Mouse (Mus musculus) urinary bladder, postnatal 14 days (tissue): ENCODE results near the gene Ptdss2.

ENCODE experiments used
- DNase-seq: peaks from one replicate; pipeline ENCODE4 v3.0.0; 2021; ENCODE audit warnings: low spot score

The Ptdss2 gene

DNA sequence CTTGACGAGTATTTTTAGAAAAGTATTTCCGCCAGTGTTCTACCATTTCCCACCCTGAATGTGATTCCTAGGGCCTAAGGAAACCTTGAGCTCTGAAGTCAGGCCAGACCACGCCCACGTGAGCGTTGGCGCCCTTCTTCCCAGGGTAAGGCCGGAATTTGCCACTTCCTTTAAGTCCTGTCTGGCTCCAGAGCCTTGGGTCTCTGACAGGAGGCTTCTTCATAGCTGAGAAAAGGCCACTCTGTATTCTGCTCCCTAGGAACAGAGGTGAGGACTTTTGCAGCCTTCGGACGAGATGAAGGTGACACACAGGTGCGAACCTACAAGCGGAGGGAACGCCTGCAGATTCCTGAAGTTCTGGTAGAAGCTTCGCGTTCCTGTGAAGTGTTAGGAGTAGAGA, at the start of gene Ptdss2:
TSS of gene Ptdss2 (plus strand) at position 138 of the 400 bp plus-strand sequence.
- no peak for DNase-seq

DNA sequence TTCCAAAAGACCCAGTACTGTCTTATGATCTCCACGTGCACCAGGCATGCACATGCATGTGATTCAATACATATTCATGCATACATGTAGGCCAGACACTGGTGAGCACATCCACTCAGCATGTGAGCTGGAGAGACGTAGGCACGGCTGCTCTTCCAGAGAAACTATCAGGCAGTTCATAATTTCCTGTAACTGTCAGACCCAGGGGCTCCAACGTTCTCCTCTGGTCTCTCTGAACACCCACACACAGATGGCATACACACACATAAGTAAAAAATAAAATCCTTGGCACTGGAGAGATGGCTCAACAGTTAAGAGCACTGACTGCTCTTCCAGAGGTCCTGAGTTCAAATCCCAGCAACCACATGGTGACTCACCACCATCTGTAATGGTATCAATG, 48.4 kb upstream of the Ptdss2 start:
- no peak for DNase-seq

DNA sequence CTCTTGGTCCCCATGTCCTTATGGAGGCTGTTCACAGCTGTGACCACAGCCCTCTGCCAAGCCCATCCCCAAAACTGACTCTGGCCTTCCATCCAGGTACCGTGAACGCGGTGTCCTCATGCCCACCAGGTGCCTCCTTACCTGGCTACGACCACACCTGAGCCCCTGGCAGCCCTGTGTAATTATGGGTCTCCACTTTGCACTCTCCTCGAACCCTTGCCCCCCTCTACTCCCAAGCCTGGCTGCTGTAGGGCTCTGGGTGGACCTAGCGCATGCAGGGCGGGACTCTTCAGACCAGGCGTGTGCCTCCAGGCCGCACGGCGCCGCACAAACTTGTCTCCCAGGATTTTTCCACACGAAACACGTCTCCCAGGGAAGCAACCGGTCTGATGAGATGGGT, 44.3 kb upstream of the Ptdss2 start, which contains the start of gene Pkp3:
TSS of gene Pkp3 (plus strand) at position 378 of the 400 bp plus-strand sequence.
- DNase-seq = no peak

DNA sequence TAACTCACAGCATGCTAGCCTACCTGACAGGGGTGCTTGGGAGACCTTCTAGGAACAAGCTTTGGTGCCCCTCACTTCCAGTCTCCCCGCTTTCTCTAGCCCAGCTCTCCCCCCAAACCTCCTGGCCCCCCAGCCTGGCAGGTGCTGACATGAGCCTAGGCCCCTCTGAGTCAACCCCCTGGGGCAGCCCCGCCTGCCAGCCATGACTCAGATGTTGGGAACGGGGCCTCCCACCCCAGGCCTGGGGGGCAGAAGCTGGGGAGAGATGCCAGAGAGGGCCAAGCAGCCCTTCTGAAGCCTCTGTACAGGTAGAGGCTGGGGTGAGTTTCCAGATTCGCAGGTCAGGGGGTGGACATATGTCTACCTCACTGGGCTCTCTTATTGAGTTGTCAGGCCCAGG, 43.3 kb upstream of the Ptdss2 start:
- DNase-seq = peak; percentile 74

DNA sequence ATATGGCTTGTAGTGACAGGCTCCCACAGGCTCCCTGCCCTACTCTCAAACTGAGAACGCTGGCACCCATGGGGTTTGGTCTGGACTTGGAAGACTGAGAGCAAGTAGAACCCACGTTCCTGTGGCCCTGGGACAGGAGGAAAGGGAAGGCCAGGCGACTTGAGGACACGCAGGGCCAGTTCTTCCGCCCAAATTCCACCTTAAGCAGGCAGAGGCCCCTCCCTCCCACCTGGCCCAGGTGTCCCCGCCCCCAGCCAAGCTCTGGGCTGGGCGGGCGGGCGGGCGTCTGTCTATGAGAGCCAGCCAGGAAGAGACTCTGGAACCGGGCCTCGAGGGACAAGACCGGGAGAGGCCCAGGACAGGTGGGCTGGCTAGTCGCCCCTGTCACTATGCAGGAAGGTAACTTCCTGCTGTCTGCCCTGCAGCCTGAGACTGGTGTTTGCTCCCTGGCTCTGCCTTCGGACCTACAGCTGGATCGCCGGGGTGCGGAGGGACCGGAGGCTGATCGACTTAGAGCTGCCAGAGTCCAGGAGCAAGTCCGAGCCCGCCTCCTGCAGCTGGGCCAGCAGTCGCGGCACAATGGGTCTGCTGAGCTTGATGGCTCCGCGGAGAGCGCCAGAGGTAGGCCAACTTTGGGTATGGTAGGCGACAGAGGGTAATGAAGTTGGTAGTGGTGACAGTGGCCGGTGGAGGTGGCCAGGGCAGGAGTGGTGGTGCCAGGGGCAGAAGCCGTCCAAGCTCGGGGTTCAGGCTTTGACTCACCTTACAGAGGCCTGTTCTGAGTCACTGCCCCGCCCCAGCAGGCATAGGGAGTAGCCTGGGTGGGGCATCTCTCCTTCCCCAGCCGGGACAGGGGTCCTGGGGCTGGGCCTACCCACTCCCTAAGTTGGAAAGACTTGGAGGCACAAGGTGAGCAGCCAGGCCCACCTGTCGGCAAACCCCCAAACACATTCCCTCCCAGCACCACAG, 42.4 kb upstream of the Ptdss2 start:
- peak; percentile 74 for DNase-seq

DNA sequence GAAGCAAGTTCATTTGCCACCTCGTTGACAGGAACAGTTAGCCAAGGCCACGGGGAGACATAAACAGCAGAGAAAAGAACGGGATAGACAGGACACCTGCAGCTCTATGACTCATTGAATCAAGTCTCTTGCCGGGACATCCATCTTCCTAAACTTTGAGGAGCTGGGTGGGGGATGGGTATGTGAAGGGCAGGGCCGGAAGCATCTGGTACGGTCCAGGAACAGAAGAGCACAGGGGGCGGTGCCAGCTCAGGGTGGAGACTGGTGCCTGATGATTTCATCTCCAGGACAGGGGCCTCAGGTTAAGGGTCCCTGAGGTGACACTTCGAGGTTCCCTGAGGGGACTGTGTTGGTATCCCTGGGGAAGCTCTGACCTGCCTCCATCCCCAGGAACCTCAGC, 34.3 kb upstream of the Ptdss2 start:
- no peak for DNase-seq

DNA sequence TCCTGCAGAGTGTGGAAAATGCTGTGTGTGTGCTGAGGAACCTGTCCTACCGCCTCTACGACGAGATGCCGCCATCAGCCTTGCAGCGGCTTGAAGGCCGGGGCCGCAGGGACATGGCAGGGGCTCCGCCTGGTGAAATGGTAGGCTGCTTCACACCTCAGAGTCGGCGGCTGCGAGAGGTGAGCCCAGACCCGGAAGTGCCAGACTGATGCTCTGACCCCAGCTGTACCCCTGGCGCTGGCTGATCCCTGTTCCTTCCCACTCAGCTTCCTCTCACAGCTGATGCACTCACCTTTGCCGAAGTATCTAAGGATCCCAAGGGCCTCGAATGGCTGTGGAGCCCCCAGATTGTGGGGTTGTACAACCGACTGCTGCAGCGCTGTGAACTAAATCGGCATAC, 33.7 kb upstream of the Ptdss2 start:
- DNase-seq = no peak

DNA sequence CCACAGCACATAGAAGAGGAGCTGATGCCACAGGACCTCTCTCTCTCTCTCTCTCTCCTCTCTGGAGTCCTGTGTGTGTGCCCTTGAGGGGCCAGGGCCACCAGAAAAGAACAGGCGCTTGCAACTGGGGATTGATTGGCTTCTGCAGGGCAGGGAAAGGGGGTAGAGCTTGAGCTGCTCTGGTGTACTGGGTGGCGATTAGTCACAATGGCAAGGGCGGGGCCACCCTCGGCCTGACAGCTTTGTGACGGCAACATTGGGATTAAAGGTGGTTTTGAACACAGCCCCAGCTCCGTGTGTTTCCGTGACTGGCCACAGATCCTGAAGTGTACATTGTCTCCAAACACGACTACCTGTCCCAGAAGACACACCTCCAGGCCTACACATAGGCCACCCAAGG, 32.0 kb upstream of the Ptdss2 start:
- DNase-seq = no peak

DNA sequence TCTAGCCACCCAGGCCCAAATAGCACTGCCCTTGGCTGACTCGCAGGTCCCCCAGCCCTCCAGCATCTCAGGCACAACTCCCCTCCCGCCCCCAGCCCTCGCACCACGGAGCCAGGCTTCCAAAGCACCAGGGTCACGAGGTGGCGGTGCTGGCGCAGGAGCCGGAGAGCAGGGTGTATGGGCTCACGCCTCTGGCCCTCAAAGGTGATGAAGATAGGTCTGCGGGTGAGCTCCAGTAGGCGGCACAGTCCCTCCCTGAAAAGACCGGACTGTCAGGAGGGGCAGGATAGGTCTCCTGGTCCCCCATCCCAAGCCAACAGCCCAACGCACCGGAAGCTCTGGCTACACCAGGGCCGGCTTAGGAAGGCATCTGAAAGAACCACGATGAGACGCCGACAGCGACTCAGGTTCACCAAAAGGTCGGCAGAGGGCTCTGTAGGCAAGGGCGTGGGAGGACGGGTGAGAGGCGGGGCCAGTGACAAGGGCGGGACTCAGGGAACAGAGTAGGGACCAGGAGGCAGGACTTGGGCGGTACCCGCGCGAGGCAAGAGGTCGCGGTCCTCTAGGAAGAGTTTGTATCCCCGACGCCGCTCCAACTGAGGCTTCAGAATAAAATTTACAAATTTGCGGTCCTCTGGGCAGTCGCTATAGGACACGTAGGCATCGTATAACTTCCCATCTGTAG, 30.0 kb upstream of the Ptdss2 start:
- peak; percentile 88 for DNase-seq

DNA sequence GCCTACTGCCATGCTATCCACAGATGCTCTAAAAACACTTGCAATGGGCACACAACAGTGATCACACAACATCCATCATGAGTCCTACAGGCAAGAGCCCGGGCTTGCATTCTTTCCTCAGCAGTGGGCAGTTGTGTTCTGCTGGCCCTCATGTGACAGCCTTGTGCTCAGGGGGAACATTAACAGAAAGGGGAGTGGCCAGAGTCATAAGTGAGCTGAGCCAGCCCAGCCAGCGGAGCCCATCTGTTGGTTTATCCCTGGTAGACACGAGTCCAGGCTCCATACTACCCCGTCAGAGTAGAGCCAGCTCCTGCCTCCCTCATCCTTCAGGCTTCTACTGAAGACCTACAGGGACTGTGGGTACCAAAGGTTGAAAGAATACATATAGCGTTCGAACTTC, 28.2 kb upstream of the Ptdss2 start:
- DNase-seq = no peak

DNA sequence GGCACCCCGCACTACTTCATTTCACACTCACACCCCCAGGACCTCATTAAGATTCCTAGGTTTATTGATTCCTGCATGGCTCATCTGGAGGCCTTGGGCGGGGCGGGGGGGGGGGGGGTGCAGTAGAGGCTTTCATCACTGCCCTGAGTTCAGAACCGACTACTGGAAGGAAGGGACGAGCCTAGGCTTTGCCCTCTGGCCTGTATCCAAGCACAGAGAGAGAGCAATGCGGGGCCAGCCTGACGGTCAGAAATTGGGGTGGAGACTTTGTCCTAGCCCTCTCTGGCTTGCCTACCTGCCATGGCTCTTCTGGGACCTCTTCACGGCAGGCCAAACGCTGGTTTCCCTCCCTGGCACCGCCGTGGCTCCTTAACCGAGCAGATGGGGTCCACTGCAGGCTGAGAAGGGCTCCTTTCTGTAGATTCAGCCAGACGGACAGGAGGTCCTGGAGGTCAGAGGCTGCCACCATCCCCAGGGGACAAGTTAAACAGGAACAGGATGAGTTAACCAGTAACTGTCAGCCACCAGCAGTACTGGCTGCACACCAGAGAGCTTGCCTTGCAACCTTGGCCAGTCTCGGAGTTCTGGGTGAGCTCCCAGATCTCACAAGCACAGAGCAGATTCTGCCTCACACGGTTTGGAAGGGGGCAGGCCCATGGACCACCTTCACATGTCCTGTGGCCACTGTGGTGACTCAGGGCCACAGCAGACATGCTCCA, 27.5 kb upstream of the Ptdss2 start:
- no peak for DNase-seq

DNA sequence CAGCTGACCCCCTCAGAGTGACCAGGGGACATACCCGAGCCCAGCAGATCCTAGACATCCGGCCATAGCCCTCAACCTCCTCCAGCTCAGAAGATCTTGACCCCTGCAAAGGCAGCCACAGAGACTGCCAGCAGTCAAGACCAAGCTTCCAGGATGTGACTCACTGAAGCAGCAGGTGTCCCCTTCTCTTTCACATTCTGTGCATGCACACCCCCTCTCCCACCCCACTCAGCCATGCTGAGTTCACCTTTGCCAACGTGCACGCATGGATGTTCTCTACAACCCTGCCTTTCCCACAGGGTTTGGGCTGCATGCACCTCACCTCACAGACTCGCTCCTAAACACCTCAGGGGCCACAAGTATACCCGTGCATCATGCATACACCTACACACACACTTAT, 26.2 kb upstream of the Ptdss2 start:
- no peak for DNase-seq

DNA sequence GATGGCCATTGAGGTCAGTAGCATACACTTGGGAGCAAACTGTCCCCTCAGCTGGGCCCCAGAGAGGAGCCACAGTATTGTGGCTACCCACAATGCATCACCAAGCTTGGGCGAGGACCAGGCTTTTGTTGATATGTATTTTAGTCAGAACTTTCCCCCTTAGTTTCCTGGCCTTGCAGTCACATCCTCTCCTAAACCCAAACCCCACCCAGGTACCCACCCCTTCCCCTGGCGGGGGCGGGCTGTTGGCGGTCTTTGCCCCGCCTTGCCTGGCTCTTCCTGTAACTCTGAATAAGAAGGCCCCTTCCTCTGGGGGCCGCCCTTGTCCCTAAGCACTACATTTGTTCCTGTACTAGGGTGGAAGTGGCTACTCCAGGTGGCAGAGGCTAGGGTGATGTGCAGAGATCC, 25.5 kb upstream of the Ptdss2 start:
- no peak for DNase-seq

DNA sequence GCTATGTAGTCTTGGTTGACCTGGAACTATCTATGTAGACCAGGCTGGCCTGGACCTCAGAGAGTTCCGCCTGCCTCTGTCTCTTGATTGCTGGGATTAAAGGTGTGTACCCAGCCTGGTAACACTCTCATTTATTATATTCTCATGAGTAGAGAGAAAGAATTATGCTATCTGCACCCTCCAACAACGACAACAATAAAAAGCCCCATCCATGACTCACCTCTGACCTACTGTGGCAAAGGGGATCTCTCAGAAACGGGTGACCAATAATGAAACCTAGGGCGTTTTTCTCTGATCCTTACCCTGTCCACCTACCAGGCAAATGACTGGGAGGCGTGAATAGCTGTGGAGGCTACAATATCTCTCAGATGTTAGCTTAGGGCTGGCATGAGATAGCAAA, 25.0 kb upstream of the Ptdss2 start:
- no peak for DNase-seq

DNA sequence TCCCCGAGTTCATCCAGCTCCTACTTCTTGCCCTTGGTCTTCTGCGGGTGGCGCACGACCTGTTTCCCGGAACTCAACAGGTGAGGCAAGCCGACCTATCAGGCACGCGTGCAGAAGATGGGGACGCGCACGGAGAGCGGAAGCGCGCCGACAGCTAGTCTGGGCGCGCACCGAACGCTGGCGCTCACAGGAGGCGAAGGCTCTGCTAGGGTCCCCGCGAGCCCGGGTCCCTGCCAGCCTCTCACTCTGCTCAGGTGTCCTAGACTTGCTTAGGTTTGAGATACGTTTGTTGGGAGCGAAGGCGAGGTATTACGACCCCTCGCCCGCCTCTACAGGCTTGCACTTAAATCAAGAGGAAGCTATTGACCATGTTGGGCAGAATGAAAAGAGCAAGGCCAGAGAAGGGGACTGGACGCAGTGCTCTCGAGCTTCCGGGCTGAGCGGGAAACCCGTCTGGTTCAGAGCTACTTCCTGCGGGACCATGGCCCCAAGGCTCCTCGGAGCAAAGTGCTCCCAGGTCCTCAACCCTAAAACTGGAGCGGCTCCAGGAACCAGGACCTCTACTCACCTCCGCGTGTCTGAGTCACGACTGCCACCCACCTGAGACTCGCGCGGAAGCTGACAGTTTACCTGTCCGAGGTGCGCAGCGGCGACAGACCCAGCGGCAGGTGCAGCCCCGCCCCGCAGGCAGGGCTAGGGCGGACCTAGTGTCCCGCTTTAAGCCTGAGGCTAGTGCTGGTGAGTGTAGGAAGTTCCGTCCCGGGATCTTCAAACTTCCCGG, 22.1 kb upstream of the Ptdss2 start, which contains the start of gene Sigirr:
TSS of gene Sigirr (minus strand) at position 662 of the 781 bp plus-strand sequence.
- peak; percentile 66 for DNase-seq

DNA sequence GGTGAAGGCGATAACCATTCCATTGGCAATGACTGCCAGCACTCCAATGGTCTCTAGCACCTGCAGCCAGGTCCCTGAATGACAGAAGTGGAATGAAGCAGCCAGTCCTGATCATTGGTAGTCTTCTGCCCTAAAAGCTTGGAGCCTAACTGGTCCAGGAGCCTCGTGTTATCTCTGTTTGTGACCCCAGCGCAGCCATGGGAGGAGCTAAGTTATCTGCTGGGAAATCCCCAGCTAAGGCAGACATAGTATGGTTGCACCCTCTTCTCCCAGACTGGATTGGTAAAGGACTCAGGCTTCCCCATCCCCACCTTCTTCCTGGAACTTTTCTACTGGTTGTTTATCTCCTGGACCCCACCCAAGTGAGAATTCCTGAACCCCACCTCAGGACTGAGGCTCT, 19.0 kb upstream of the Ptdss2 start:
- DNase-seq = no peak

DNA sequence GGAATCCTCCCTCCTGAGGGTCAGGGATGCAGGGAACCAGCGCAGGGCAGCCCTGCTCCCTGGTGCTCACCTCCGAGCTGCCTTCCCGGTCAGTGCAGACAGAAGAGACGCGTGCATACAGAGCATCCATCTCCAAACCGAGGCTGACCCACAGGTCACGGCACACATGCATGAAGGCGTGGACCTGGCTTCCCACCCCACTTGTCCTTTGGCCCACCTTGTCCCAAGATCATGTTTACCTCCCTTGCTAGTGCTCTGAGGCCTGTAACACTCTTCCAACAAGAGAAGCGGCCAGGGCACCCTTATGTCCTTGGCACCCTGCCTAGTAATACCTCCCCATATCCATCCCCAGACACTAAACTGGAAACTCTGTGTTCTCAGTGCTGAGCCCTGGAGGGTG, 6.3 kb upstream of the Ptdss2 start:
- no peak for DNase-seq

DNA sequence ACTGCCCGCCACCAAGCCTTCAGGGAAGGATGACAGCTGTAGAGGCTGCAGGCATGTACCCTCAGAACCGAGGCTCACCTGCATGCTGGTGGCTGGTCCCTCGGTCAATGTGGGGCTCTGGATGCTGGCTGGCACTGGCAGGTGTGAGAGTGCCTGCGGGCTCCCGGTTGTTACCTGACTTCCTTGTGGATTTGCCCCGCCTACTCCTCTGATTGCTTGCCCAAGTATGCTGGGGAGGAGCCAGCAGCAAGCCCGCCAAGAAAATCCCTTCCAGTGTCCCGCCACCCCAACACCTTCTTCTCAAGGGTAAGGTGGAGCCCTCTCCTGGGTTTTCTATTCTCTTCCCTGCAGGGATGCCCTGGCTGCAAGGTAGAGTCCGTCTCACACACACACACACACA, 4.5 kb upstream of the Ptdss2 start, which contains the start of gene Ano9:
TSS of gene Ano9 (minus strand) at position 171 of the 400 bp plus-strand sequence.
- DNase-seq = peak; percentile 50

DNA sequence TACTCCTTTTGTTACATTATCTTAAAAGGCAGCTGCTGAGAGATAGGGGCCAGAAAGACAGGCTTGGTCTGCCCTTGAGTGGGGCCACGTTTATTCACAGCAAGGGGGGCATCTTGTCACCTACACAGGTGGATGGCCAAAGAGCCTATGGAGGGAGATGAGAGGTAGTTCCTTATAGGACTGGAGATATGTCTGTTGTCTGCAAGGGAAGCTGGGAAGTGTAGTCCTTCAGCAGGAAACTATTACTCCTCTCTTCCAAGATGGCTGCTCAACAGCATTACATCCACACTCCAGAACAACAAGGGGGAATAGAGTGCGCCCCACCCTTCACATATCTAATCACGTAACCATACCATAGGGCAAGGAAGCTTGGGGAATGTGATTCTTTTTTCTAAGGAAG, 2.7 kb upstream of the Ptdss2 start:
- no peak for DNase-seq

DNA sequence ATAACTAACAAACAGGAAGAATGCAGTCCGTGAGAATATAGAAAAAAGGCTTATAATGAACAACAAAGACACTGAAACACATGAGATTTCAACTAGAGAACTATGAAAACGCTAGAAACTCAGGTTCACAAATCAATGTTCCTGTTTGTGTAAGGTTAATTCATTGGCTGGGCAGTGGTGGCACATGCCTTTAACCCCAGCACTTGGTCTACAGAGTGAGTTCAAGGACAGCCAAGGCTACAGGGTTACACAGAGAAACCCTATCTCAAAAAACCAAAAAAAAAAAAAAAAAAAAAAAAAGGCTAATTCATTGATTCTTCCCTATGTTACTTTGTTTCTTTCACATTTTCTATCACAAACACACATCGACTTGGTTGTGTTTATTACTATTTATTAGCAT, 1.6 kb upstream of the Ptdss2 start:
- DNase-seq = no peak

DNA sequence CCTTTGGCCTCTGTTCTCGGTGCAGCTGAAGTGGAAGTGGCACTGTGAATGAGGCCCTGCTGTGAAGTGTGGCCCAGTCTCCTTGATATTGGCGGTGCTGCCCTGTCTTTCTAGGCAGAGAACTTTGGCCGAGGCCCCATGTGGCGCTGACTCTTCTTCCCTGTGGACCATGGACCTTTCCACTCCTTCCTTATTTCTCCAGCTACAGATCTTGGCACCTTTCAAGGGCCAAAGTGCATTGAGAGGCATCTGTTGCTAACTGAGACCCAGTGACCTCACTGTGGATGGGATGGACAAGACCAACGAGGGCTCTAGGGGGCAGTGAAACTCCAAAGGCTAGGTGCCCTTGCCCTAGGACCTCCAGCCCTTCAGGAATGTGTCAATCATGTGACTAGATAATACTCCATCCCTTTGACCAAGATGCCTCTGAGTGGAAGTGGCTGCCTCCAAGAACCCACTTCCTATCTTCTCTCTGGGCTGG, 1.1 kb upstream of the Ptdss2 start:
- DNase-seq = no peak
